Mouse (Mus musculus): ENCODE measurements around the gene Crybb1. TPM values are rescaled to one million over a fixed set of nuclear protein-coding genes. Genes with fewer than 3 reads are reported as not detected.
A peak's percentile ranks its signal among the peaks of the same experiment; 100 is the strongest.

Gene Crybb1
- total RNA-seq, 2 experiments from 2014 or later: 1.6 to 3.7 TPM

DNA sequence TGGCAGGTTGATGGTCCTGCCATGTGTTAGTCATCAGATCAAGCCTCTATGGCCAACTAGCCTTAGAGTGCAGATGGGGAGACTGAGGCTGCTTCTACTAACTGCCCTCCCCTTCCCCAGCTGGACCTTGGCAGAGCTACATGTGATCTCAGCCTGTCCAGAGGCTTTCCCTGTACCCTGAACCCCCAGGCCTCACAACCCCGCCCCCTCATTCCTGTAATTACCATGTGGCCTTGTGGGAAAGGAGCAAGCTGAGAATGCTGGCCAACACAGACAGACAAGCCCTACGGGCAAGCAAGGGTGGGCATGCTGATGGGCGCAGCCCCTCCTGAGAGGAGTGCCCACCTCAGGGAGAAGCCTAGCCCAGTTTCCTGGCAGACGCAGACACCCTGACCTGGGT, 39.1 kb downstream of the Crybb1 start:
- intact Hi-C loops (cut with DNase I): loop anchor here (5.0 kb wide), 1 partner anchor 42 kb away; the partner anchor contains the start of gene Cryba4
- Histone ChIP-seq H3K4me3 (no peak overlapping the region), H3K27ac (peak overlapping the region; percentile 43)
- no peak for DNase-seq
- TF ChIP-seq CTCF (IDR thresholded peaks at IDR 0.05): no peak

GRCm38 (mm10) chr5:112295162-112295561, 39.5 kb downstream of the Crybb1 start:
- Histone ChIP-seq H3K4me3 (no peak overlapping the region), H3K27ac (peak overlapping the region; percentile 44)
- TF ChIP-seq CTCF (IDR thresholded peaks at IDR 0.05): no peak
- intact Hi-C loops (cut with DNase I): no loop called here
- no peak for DNase-seq

DNA sequence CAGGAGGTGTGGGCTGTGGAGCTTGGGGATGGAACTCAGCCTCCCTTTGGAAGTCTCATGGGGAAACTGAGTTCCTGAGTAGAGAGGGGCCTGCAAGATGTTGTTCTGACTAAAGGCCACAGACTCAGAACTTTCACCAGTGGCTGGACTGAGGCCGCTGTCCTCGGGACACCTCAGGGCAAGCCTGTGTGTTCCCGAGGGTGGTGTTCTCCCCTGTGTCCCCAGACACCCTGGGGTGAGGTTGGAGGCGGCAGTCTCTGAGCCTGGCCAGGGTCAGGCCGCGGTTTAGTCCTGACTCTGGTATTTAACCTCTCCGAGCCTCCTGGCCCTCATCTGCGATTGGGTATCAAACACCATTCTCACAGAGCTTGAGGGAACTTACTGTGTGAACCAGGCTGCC, 39.9 kb downstream of the Crybb1 start:
- Histone ChIP-seq H3K27ac (peak overlapping the region; percentile 44), H3K4me3 (no peak overlapping the region)
- no peak for TF ChIP-seq CTCF (IDR thresholded peaks at IDR 0.05)
- intact Hi-C loops (cut with DNase I): no loop called here
- no peak for DNase-seq

- intact Hi-C loops (cut with DNase I): no loop called here
- no peak overlapping the region for H3K4me3 ChIP-seq
- peak overlapping the region; percentile 71 for H3K27ac ChIP-seq
- DNase-seq: no peak
- no peak for TF ChIP-seq CTCF (IDR thresholded peaks at IDR 0.05)
These were observed 41.0 kb downstream of the Crybb1 start for GRCm38 (mm10) chr5:112296404-112297181.

GRCm38 (mm10) chr5:112297257-112297656, 41.6 kb downstream of the Crybb1 start:
- intact Hi-C loops (cut with DNase I): no loop called here
- peak overlapping the region; percentile 71 for H3K27ac ChIP-seq
- H3K4me3 ChIP-seq: no peak overlapping the region
- no peak for DNase-seq
- TF ChIP-seq CTCF (IDR thresholded peaks at IDR 0.05): no peak

DNA sequence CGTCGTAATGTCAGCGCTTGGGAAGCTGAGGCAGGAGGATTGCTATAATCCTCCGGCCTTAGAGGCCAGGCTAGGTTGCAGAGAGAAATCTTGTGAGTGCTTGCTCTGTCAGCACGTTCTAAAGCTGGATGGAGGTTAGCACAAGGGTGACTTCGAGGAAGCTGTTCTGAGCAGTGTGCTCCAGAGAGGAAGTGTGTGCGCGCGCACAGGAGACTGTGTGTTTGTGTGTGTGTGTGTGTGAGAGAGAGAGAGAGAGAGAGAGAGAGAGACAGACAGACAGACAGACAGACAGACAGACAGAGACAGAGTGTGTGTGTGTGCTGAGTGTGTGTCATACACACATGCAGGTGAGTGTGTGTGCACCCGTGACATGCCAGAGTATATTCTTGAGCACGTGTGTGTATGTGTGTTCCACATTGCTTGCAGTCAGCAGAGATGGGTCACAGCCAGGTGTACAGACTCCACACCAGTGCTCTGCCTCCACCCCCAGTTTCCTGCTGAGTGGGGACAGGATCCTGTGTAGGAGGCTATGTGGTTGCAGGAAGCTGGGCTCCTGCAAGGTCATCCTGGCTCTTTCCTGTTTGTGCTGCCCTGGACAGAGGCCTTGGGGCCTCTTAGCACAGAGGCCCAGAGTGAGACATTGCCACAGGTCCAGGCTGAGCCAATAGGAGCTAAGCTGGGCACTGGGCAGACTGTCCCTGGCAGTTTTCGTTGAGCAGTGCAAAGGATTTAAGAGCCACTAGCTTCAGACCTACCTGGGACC, 42.8 kb downstream of the Crybb1 start:
- Histone ChIP-seq H3K4me3 (peak overlapping the region; percentile 26; the same call in 1 of the 2 replicates), H3K27ac (peak overlapping the region; percentile 71)
- no peak for DNase-seq
- intact Hi-C loops (cut with DNase I): no loop called here
- no peak for TF ChIP-seq CTCF (IDR thresholded peaks at IDR 0.05)

DNA sequence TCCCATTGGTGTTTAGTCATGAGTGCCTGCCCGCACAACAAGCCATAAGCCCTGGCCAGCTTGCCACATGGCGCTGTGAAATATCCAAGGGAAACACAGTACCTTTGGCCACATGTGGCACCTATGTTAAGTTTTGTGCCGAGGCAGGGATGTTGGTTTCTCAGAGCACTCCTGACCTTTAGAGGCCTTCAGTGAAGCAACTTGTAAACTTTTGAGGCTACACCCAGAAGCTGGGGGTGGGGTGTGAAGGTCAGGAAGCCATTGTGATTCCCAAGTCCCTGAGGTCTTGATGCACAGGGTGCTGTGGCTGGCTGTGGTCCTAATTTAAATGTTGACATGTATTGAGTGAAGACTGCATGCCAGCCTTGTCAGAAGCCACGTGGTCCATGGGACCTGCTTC, 43.8 kb downstream of the Crybb1 start:
- no peak for DNase-seq
- TF ChIP-seq CTCF (IDR thresholded peaks at IDR 0.05): no peak
- H3K4me3 ChIP-seq: no peak overlapping the region
- H3K27ac ChIP-seq: peak overlapping the region; percentile 71
- intact Hi-C loops (cut with DNase I): no loop called here

DNA sequence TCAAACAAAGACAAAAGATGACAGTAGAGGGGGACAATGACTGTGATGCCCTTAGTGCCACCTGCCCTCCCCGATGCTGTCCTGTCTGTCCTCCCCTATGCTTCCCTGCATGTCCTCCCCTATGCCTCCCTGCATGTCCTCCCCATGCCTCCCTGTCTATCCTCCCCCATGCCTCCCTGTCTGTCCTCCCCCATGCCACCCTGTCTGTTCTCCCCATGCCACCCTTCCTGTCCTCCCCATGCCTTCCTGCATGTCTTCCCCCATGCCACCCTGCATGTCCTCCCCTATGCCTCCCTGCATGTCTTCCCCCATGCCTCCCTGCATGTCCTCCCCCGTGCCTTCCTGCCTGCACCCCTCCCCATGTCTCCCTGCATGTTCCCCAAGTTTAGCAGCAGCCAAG, 44.5 kb downstream of the Crybb1 start:
- no peak for TF ChIP-seq CTCF (IDR thresholded peaks at IDR 0.05)
- DNase-seq: no peak
- intact Hi-C loops (cut with DNase I): no loop called here
- Histone ChIP-seq H3K4me3 (no peak overlapping the region), H3K27ac (peak overlapping the region; percentile 71; the same call in 1 of the 2 replicates)

DNA sequence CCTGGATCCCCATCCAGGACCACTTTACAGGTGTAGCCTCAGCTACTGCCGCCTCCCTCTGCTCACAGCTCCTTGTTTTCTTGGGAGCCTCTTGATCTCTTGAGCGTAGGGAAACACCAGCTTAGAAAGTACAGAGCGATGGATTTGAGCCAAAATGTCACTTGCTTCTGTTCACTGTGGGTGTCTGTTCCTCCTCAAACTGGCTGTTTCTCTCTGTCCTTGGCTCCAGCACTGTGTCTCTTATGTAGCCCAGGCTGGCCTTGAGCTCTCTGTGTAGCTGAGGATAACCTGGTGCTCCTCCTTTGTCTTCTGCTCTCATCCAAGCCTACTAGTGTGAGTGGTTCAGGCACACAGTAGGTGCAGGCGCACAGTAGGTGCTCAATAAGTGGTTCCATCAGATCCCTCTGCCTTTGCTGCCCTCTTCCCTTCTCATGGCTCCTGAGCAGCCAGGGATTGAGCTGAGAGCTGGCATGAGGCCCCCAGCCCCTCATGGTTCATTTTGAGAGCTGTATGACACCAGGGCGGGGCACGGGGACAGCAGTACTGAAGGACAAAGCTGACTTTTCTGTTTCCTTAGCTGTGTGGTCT, 45.2 kb downstream of the Crybb1 start:
- peak overlapping the region; percentile 20; the same call in 1 of the 2 replicates for H3K27ac ChIP-seq
- no peak for TF ChIP-seq CTCF (IDR thresholded peaks at IDR 0.05)
- no peak overlapping the region for H3K4me3 ChIP-seq
- no peak for DNase-seq
- intact Hi-C loops (cut with DNase I): no loop called here

DNA sequence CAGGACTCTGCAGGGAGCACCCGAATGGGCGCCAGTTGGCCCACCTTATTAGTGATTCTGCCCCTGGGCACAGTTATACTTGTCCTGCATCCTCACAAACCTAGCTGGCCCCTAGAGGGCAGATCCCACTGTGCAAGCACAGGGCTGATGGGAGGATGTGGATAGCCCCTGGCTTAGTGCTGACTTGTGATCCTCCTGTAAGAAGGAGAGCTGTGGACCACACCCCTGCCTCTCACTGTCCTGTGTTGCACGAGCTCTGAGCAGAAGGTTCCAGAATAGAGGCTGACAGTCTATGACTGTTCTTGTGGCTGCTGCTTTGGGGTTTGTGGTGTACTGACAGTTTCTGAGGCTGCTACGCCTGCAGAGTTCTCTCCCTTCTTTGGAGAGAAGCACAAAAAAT, 46.1 kb downstream of the Crybb1 start:
- intact Hi-C loops (cut with DNase I): no loop called here
- H3K27ac ChIP-seq: no peak overlapping the region

DNA sequence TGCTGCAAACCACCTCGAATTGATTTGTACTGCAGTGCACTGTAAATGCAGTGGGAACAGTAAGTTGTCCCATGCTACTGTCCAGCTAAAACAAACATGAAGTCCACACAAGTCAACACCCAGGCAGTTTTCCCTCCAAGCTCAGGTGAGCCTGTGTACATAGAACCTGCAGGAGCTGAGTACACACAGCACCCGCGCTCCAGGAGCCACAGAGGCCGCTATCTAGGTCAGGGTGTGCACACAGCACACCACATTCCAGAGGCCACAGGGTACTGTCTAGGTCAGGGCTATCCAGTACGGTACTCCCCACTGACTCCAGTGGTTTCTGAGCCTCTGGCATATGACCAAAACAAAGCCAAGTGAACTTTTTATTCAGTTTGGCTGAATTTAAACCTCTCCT, 46.7 kb downstream of the Crybb1 start:
- Histone ChIP-seq H3K27ac (no peak overlapping the region), H3K4me3 (no peak overlapping the region)
- intact Hi-C loops (cut with DNase I): no loop called here
- TF ChIP-seq CTCF (IDR thresholded peaks at IDR 0.05): no peak
- no peak for DNase-seq

More for the DNA sequence above, 46.1 kb downstream of the Crybb1 start:
- DNase-seq: no peak
- H3K4me3 ChIP-seq: no peak overlapping the region
- 0 out of 2 replicates have a peak, but pooled peaks have one; percentile 2 for TF ChIP-seq CTCF (IDR thresholded peaks at IDR 0.05)

DNA sequence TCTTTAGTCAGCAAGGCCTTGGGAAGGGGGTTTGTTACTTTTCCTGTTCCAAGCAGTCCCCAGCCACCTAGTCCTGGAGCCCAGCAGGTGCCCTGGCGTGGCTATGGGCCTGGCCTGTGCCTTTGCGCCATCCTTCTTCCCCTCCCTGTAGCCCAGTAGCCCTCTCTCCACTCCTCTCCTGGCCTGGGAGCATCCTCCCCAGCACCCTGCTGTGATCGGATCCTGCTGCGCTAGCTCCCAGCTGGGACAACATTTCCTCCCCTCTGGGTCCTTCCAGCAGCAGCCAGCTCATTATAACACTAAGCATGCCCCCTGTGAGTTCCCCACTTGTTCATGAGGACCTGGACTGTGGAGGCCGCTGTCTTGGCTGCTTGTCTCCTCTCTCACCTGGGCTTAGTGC, 50.2 kb downstream of the Crybb1 start:
- intact Hi-C loops (cut with DNase I): no loop called here
- DNase-seq: peak; percentile 8
- no peak for TF ChIP-seq CTCF (IDR thresholded peaks at IDR 0.05)
- no peak overlapping the region for H3K27ac ChIP-seq
- H3K4me3 ChIP-seq: no peak overlapping the region
